Mouse (Mus musculus) central nervous system, embryonic 14 days (tissue): Measurements from ENCODE around the gene Abcb7. TPM values are rescaled to one million over a fixed set of nuclear protein-coding genes. Genes with fewer than 3 reads are reported as not detected.

Experiments
- polyA plus RNA-seq: library from polyadenylated mRNA; depleted of rRNA; stranded (reverse); fragments of >200 nt; gene quantifications from 2 replicates; pipeline ENCODE4 v1.2.3, GENCODE M21; 2012; rRNA removed

Abcb7 gene
- polyA plus RNA-seq: 7.4 and 8.6 TPM in 2 replicates

GRCm38 (mm10) chrX:104413183-104413983, at the start of gene Abcb7:
Gene Abcb7, minus strand, starts transcription at chrX:104413856.

Other genes starting within 250 kb of the Abcb7 start
- gene Nexmif, start 212.7 kb downstream of the Abcb7 start, polyA plus RNA-seq: 6.5 and 6.8 TPM in 2 replicates
- 4.2 and 4.4 TPM in 2 replicates for gene Uprt, start 69.0 kb upstream of the Abcb7 start, polyA plus RNA-seq